Mouse (Mus musculus): Measurements from ENCODE around the gene Ghrhr. TPM values are rescaled to one million over a fixed set of nuclear protein-coding genes. Genes with fewer than 3 reads are reported as not detected.

Ghrhr gene
- polyA plus RNA-seq, 1 experiment from 2014 or later: not detected

DNA sequence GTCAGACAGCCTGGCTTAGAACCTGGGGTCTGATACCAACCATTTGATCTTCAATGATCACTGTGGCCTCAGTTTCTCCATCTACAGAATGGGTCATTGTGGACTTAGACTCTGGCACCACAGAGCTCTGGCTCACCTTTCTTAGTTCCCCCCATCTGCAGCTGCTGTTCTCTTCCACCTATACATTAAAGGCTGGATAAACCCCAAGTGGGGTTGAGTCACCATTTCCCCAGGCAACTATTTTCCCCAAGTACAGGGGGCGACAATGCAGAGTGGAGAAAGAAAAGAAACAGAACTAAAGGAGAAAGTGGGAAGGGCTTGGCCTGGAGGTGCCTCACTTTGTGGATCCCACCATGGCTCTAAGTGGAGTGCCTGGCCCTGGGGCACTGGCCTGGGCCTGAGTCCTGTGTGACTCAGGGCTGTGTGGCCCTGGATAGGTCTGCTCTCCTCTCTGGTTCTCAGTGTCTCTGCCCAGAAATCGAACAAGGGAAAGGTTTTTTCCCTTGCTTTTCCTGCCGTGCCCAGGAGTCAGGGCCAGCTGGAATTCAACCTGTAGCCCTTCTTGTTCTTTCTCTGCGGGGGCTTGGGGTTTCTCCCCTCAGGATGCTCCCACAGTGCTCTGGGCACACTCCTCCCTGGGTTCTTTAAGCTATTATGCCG lies 19.0 kb upstream of the Ghrhr start:
- Histone ChIP-seq H3K36me3 (ENCODE audit: control insufficient read depth, insufficient read depth, low read length) (no peaks in the 10 kb centered on the region), H3K4me3 (ENCODE audit: low read depth, low read length) (no peak overlapping the region), H3K4me2 (no peak overlapping the region), H3K9me3 (ENCODE audit: control insufficient read depth, low read length) (no peaks in the 10 kb centered on the region), H3K27ac (ENCODE audit: low read depth, low read length) (no peak overlapping the region), H3K4me1 (ENCODE audit: control insufficient read depth, insufficient read depth, low read length) (no peaks in the 10 kb centered on the region), H3K27me3 (ENCODE audit: control insufficient read depth, insufficient read depth, low read length) (no peaks in the 10 kb centered on the region), H3K9ac (ENCODE audit: low read length) (no peak overlapping the region)
- 65% methylated on average over 5 of the region's 5 CpGs for WGBS
- DNase-seq (ENCODE audit: low spot score, missing footprints) (no peak), ATAC-seq (ENCODE audit: low FRiP score) (no peak)

DNA sequence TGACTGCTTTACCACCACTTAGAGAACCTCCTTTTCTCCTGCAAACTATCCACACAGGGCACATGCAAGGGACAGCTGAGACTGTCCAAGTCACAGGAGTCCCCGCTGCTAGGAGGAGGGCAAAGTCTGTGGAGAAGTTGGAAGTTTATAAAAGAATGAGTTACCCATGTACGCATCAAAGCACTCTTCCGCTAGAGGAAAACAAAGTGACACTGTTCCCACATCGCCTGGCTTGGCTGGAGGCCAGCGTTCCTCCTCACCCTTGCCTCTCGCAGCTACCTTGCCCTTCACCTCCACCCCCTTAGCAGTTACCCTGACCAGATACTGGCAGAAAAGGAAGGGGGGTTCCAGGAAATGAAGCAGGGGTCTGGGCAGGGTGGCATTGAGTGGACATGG lies 18.5 kb upstream of the Ghrhr start:
- no peaks in the 10 kb centered on the region for H3K9me3 ChIP-seq (ENCODE audit: control insufficient read depth, low read length)
- 83% methylated on average over 6 of the region's 6 CpGs for WGBS
- no peak overlapping the region for H3K4me2 ChIP-seq
- no peaks in the 10 kb centered on the region for H3K36me3 ChIP-seq (ENCODE audit: control insufficient read depth, insufficient read depth, low read length)
- H3K9ac ChIP-seq (ENCODE audit: low read length): no peak overlapping the region
- no peaks in the 10 kb centered on the region for H3K27me3 ChIP-seq (ENCODE audit: control insufficient read depth, insufficient read depth, low read length)
- 0 out of 2 replicates have a peak, but pooled peaks have one; percentile 24 for ATAC-seq (ENCODE audit: low FRiP score)
- no peak overlapping the region for H3K27ac ChIP-seq (ENCODE audit: low read depth, low read length)
- no peaks in the 10 kb centered on the region for H3K4me1 ChIP-seq (ENCODE audit: control insufficient read depth, insufficient read depth, low read length)
- no peak for DNase-seq (ENCODE audit: low spot score, missing footprints)
- no peak overlapping the region for H3K4me3 ChIP-seq (ENCODE audit: low read depth, low read length)

DNA sequence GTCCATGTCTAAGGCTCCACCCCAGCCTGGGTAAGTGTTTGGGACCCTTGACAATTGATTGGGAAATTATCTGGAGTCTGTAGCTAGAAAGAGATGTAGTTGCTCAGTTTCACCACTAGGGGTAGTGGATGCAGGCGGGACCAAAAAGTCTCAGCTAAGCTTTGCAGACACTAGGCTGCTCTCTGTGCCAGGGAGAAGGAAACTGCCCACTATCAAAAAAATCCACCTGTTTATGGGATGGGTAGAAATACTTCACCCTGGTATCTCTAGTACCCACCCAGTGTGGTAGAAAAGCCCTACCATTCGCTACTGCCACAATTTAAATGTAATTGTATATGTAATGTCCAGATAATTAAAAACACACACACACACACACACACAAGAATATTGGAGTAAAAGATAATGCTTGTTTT lies 17.4 kb upstream of the Ghrhr start:
- H3K4me2 ChIP-seq: no peak overlapping the region
- ATAC-seq (ENCODE audit: low FRiP score): peak; percentile 68; the same call in 1 of the 2 replicates
- H3K9ac ChIP-seq (ENCODE audit: low read length): no peak overlapping the region
- WGBS: 30% methylated on average over 2 of the region's 2 CpGs
- peak; percentile 87 for DNase-seq (ENCODE audit: low spot score, missing footprints)
- H3K27me3 ChIP-seq (ENCODE audit: control insufficient read depth, insufficient read depth, low read length): no peaks in the 10 kb centered on the region
- no peaks in the 10 kb centered on the region for H3K4me1 ChIP-seq (ENCODE audit: control insufficient read depth, insufficient read depth, low read length)
- no peaks in the 10 kb centered on the region for H3K36me3 ChIP-seq (ENCODE audit: control insufficient read depth, insufficient read depth, low read length)
- no peak overlapping the region for H3K4me3 ChIP-seq (ENCODE audit: low read depth, low read length)
- H3K9me3 ChIP-seq (ENCODE audit: control insufficient read depth, low read length): no peaks in the 10 kb centered on the region
- H3K27ac ChIP-seq (ENCODE audit: low read depth, low read length): no peak overlapping the region

DNA sequence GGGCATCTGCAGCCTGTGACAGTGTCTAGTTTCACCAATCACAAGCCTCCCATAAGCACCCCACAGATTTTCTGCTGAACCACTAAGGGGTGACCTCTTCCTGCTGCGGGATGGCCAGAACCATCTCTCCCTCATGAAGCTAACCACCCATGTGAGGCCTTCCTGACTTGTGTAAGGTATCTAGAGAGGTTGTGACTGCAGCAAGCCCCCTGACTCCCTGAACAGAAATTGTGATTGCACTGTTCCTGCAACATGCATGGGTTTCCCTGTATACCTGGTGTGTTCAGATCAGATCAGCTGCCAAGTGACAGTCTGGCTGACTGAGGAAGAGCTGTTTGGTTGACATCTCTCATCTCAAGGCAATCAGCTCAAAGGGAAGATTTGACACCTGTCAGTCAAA lies 13.4 kb upstream of the Ghrhr start:
- Histone ChIP-seq H3K36me3 (ENCODE audit: control insufficient read depth, insufficient read depth, low read length) (no peaks in the 10 kb centered on the region), H3K4me3 (ENCODE audit: low read depth, low read length) (no peak overlapping the region), H3K4me1 (ENCODE audit: control insufficient read depth, insufficient read depth, low read length) (no peaks in the 10 kb centered on the region), H3K9me3 (ENCODE audit: control insufficient read depth, low read length) (no peaks in the 10 kb centered on the region), H3K4me2 (no peak overlapping the region), H3K9ac (ENCODE audit: low read length) (no peak overlapping the region), H3K27ac (ENCODE audit: low read depth, low read length) (no peak overlapping the region), H3K27me3 (ENCODE audit: control insufficient read depth, insufficient read depth, low read length) (no peaks in the 10 kb centered on the region)
- DNase-seq (ENCODE audit: low spot score, missing footprints) (no peak), ATAC-seq (ENCODE audit: low FRiP score) (no peak)
- 83% methylated on average over 1 of the region's 1 CpGs for WGBS

DNA sequence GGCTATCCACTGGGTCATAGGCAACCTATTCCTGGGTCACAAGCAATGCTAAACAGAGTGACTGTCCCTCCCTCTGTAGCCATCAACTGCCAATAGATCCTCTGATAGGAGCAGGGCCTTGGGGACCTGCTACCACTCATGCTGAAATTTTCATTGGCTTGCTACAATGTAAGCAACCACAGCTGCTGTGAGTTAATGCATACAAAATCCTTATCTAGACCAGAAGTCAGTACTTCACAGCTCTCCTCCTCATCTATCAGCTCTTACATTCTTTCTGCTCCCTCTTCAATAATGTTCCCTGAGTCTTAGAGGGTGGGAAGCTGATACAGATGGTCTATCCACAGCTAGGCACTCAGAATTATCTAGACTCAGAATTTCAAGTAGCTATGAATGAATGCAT lies 9.0 kb upstream of the Ghrhr start:
- no peak overlapping the region for H3K4me3 ChIP-seq (ENCODE audit: low read depth, low read length)
- H3K27me3 ChIP-seq (ENCODE audit: control insufficient read depth, insufficient read depth, low read length): no peaks in the 10 kb centered on the region
- no peaks in the 10 kb centered on the region for H3K36me3 ChIP-seq (ENCODE audit: control insufficient read depth, insufficient read depth, low read length)
- H3K9me3 ChIP-seq (ENCODE audit: control insufficient read depth, low read length): no peaks in the 10 kb centered on the region
- H3K27ac ChIP-seq (ENCODE audit: low read depth, low read length): no peak overlapping the region
- no peak overlapping the region for H3K9ac ChIP-seq (ENCODE audit: low read length)
- no peak for DNase-seq (ENCODE audit: low spot score, missing footprints)
- no peaks in the 10 kb centered on the region for H3K4me1 ChIP-seq (ENCODE audit: control insufficient read depth, insufficient read depth, low read length)
- H3K4me2 ChIP-seq: no peak overlapping the region
- ATAC-seq (ENCODE audit: low FRiP score): no peak

DNA sequence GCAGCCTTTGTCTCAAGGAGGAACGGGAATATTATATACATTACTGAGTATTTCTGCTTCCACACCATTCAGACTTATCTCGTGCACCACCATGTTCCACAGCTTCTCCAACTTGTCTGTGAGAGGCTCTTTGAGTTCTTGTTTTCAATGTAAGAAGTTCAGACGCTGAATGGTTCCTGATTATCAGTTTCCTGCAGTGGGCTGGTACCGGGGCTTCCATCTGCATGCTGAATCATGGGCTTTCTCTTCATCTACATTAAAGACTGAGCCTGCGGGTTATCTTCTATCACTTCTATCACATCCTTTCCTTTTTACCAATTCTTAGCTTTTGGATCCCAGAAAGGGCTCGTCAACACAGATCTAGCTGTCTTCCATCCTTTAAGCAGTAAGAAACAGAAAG lies 5.3 kb upstream of the Ghrhr start:
- no peak overlapping the region for H3K27ac ChIP-seq (ENCODE audit: low read depth, low read length)
- DNase-seq (ENCODE audit: low spot score, missing footprints) (no peak), ATAC-seq (ENCODE audit: low FRiP score) (no peak)
- H3K9ac ChIP-seq (ENCODE audit: low read length): no peak overlapping the region
- no peak overlapping the region for H3K4me3 ChIP-seq (ENCODE audit: low read depth, low read length)
- no peaks in the 10 kb centered on the region for H3K9me3 ChIP-seq (ENCODE audit: control insufficient read depth, low read length)
- H3K27me3 ChIP-seq (ENCODE audit: control insufficient read depth, insufficient read depth, low read length): no peaks in the 10 kb centered on the region
- WGBS: 87% methylated on average over 6 of the region's 6 CpGs
- H3K4me2 ChIP-seq: no peak overlapping the region
- no peaks in the 10 kb centered on the region for H3K36me3 ChIP-seq (ENCODE audit: control insufficient read depth, insufficient read depth, low read length)
- H3K4me1 ChIP-seq (ENCODE audit: control insufficient read depth, insufficient read depth, low read length): no peaks in the 10 kb centered on the region

DNA sequence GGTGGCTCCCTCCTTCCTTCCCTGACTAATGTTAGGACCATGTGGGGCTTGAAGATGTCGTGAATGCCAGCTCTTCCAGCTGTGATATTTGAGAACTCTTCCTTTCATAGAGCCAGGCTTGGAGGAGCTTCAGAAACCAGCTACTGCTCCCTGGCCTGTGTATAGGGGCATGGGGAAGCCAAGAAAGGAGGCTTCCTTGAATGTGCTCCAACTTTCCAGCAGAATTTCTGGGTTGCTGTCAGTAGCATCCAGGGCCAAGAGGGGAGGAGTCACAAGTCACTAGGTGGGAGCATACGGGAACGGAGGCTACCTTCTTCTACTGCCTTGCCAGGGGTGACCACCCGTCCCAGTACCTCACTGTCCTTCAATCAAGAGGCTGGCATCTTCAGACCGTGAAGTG lies 416 bp downstream of the Ghrhr start:
- no peak overlapping the region for H3K4me2 ChIP-seq
- no peaks in the 10 kb centered on the region for H3K9me3 ChIP-seq (ENCODE audit: control insufficient read depth, low read length)
- WGBS: 82% methylated on average over 5 of the region's 5 CpGs
- H3K4me1 ChIP-seq (ENCODE audit: control insufficient read depth, insufficient read depth, low read length): no peaks in the 10 kb centered on the region
- H3K36me3 ChIP-seq (ENCODE audit: control insufficient read depth, insufficient read depth, low read length): no peaks in the 10 kb centered on the region
- no peak for DNase-seq (ENCODE audit: low spot score, missing footprints)
- no peak overlapping the region for H3K4me3 ChIP-seq (ENCODE audit: low read depth, low read length)
- H3K27ac ChIP-seq (ENCODE audit: low read depth, low read length): no peak overlapping the region
- no peak overlapping the region for H3K9ac ChIP-seq (ENCODE audit: low read length)
- ATAC-seq (ENCODE audit: low FRiP score): no peak
- H3K27me3 ChIP-seq (ENCODE audit: control insufficient read depth, insufficient read depth, low read length): no peaks in the 10 kb centered on the region

DNA sequence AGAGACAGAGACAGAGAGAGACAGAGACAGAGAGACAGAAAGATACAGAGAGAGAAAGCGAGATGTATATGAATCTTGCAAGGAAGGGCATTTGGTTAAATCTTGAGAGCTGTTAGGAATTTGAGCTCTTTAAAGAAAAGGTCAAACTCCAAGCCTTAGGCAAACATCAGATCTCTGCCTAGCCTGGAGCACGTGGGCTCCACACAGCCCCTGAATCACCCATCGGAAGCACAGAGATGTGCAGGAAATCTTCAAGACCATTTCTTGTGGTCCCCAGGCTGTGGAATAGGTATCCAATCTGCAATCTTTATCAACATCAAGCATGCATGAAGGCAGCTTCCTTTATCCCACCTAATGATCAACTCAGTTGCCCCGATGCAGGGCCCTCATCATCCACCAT lies 1.4 kb downstream of the Ghrhr start:
- Histone ChIP-seq H3K4me1 (ENCODE audit: control insufficient read depth, insufficient read depth, low read length) (no peaks in the 10 kb centered on the region), H3K9me3 (ENCODE audit: control insufficient read depth, low read length) (no peaks in the 10 kb centered on the region), H3K27me3 (ENCODE audit: control insufficient read depth, insufficient read depth, low read length) (no peaks in the 10 kb centered on the region), H3K27ac (ENCODE audit: low read depth, low read length) (no peak overlapping the region), H3K4me2 (no peak overlapping the region), H3K36me3 (ENCODE audit: control insufficient read depth, insufficient read depth, low read length) (no peaks in the 10 kb centered on the region), H3K9ac (ENCODE audit: low read length) (no peak overlapping the region), H3K4me3 (ENCODE audit: low read depth, low read length) (no peak overlapping the region)
- WGBS: 86% methylated on average over 4 of the region's 4 CpGs
- DNase-seq (ENCODE audit: low spot score, missing footprints): no peak
- no peak for ATAC-seq (ENCODE audit: low FRiP score)

DNA sequence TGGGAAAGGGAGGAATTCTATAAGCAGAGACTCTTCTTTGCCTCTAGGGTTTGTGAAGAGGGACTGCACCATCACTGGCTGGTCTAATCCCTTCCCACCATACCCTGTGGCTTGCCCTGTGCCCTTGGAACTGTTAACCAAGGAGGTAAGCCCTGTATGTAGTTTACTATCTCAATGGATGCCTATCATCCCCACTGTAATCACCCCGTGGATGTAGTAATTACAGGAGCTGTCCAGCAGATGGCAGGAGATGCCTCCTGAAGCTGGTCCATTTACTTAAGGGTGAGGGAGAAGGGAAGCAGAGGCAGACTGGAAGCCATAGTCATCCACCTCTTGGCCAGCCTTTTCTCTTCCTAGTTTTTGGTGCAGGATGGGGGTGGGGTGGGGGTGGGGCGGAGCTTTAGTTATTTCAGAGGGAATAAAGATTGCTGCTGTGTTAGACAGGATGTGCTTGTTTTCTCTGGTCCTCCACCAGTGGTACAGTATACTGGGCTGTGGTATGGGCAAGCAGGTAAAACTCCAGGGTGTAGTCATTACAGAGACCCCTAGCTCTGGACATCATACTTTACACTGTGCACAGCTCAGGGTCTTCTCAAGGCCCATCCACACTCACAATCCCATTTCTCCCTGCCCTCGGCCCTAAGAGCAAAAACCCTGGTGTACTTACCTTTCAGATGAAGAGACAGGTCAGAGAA lies 3.7 kb downstream of the Ghrhr start:
- no peak overlapping the region for H3K27ac ChIP-seq (ENCODE audit: low read depth, low read length)
- H3K9me3 ChIP-seq (ENCODE audit: control insufficient read depth, low read length): no peaks in the 10 kb centered on the region
- WGBS: 42% methylated on average over 3 of the region's 3 CpGs
- H3K4me1 ChIP-seq (ENCODE audit: control insufficient read depth, insufficient read depth, low read length): no peaks in the 10 kb centered on the region
- no peaks in the 10 kb centered on the region for H3K27me3 ChIP-seq (ENCODE audit: control insufficient read depth, insufficient read depth, low read length)
- no peaks in the 10 kb centered on the region for H3K36me3 ChIP-seq (ENCODE audit: control insufficient read depth, insufficient read depth, low read length)
- ATAC-seq (ENCODE audit: low FRiP score) (peak; percentile 70), DNase-seq (ENCODE audit: low spot score, missing footprints) (peak; percentile 91)
- H3K9ac ChIP-seq (ENCODE audit: low read length): no peak overlapping the region
- H3K4me3 ChIP-seq (ENCODE audit: low read depth, low read length): no peak overlapping the region
- H3K4me2 ChIP-seq: no peak overlapping the region
